Mouse (Mus musculus): ENCODE data around the gene Tmem219.

DNA sequence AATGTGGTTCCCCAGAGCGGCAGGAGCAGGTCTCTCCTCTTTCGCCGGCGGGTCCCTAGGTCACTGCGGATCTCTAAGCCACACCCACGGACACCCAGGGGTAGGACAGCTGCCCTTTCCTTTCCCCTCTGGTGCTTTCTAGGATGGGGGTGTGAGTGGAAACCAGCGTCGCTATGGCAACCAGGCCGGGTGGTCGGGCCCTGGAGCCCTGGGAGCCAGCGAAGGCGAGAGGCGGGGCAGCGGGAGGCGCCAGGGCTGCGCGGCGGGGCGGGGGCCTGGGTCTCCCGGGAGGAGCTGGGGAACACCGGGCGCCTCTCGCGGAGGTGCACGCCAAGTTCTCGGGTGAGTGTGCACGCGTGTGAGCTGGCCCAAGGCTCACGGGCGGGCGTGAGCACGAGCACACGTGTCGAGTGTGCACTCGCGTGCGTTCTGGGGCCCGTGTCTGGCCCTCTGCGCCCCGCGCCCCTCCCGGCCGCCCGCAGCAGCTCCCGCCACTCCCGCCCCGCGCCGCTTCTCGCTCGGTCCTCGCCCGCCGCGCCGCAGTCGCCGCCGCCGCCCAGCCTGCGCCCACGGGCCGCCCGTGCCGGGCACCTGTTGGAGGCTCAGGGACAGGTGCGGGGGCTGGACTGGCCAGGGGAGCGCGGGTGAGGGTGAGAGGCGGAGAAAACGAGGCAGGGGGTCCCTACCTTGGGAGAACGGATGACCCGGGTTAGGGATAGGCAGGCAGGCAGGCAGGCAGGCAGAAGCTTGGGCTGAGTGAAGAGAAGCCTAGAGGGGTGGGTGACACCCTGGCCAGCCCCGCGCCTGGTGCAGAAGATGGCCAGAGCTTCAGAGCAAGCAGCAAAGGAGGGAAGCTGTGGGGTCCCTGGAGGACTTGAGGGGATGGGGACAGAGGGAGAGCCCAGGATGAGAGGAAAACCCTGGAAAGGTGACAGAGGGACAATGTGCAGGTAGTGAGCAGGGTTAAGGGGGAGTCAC is 75.0 kb downstream of the Tmem219 start:
- TF ChIP-seq POLR2A (IDR thresholded peaks at IDR 0.05; ENCODE audit: insufficient read depth, low read depth, low read length) (no peak), CTCF (IDR thresholded peaks at IDR 0.05; ENCODE audit: insufficient read depth, low read depth, low read length) (no peak)
